Mouse (Mus musculus) bone marrow macrophage, adult 2 months (primary cell): ENCODE results near the gene Depdc7.

ENCODE experiments used
- CTCF ChIP-seq: IDR thresholded peaks from 2 replicates; pipeline ENCODE4 v1.5.1; 2012; ENCODE audit warnings: low read depth, mild to moderate bottlenecking, low read length, moderate library complexity
- POLR2A ChIP-seq: IDR thresholded peaks from 2 replicates; pipeline ENCODE4 v1.6.1; 2012; ENCODE audit warnings: mild to moderate bottlenecking, low read depth, low read length, borderline replicate concordance

DNA sequence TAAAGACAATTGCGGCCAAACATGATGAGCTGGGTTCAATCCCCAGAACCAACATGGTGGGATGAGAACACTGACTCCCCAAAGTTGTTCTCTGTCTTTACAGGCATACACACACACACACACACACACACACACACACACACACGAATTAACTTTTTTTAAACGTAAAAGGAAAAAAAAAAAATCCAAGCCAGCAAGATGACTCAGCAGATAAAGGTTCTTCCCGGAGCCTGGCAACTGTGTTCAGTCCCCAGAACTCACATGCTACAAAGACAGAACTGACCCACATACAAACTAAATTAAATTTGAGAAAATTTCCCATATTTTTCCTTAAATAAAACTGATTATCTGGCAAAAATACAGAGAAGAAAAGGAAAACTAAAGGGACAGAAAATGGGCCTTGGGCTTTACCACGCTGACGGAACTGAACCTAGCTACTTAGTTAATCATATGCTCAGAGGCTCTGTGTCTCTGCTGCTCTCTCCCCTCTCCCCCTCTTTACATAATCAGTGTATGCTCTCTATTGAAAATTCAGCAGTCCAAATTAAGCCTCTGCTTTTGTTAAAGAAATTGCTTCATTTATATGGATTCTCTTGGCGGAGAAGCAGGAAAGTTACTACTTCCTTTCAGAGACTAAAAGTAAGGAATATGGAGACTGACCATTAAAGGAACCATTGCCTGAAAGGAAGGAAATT lies 10.0 kb downstream of the Depdc7 start:
- TF ChIP-seq POLR2A (no peak), CTCF (no peak)
